Mouse (Mus musculus): ENCODE data around the gene Colgalt2.

The Colgalt2 gene

GRCm38 (mm10) chr1:152490842-152491241, 91.2 kb downstream of the Colgalt2 start:
- no peak for DNase-seq (ENCODE audit: low read depth, low spot score)

- DNase-seq (ENCODE audit: low read depth, low spot score): no peak
Measured at GRCm38 (mm10) chr1:152492258-152492657, 92.6 kb downstream of the Colgalt2 start.

- no peak for DNase-seq (ENCODE audit: low read depth, low spot score)
Measured at GRCm38 (mm10) chr1:152496831-152497230, 97.2 kb downstream of the Colgalt2 start.

- no peak for DNase-seq (ENCODE audit: low read depth, low spot score)
Measured at GRCm38 (mm10) chr1:152497581-152497980, 98.0 kb downstream of the Colgalt2 start.

GRCm38 (mm10) chr1:152499802-152500201, 100.2 kb downstream of the Colgalt2 start:
- no peak for DNase-seq (ENCODE audit: low read depth, low spot score)

GRCm38 (mm10) chr1:152506175-152506574, 106.5 kb downstream of the Colgalt2 start:
- DNase-seq (ENCODE audit: low read depth, low spot score): no peak

GRCm38 (mm10) chr1:152506726-152507125, 107.1 kb downstream of the Colgalt2 start:
- DNase-seq (ENCODE audit: low read depth, low spot score): no peak

- no peak for DNase-seq (ENCODE audit: low read depth, low spot score)
Measured at GRCm38 (mm10) chr1:152508481-152509220, 109.0 kb downstream of the Colgalt2 start.

GRCm38 (mm10) chr1:152511237-152511636, 111.6 kb downstream of the Colgalt2 start:
- DNase-seq (ENCODE audit: low read depth, low spot score): no peak

- no peak for DNase-seq (ENCODE audit: low read depth, low spot score)
Measured at GRCm38 (mm10) chr1:152514256-152514655, 114.6 kb downstream of the Colgalt2 start.

GRCm38 (mm10) chr1:152517057-152517570, 117.5 kb downstream of the Colgalt2 start:
- DNase-seq (ENCODE audit: low read depth, low spot score): no peak

- no peak for DNase-seq (ENCODE audit: low read depth, low spot score)
Measured at GRCm38 (mm10) chr1:152518971-152519370, 119.3 kb downstream of the Colgalt2 start.

- DNase-seq (ENCODE audit: low read depth, low spot score): no peak
Measured at GRCm38 (mm10) chr1:152520798-152521575, 121.4 kb downstream of the Colgalt2 start.

GRCm38 (mm10) chr1:152522226-152522625, 122.6 kb downstream of the Colgalt2 start:
- DNase-seq (ENCODE audit: low read depth, low spot score): no peak

- DNase-seq (ENCODE audit: low read depth, low spot score): no peak
Measured at GRCm38 (mm10) chr1:152523292-152523691, 123.7 kb downstream of the Colgalt2 start.

GRCm38 (mm10) chr1:152524098-152524892, 124.7 kb downstream of the Colgalt2 start:
- no peak for DNase-seq (ENCODE audit: low read depth, low spot score)

GRCm38 (mm10) chr1:152524987-152525648, 125.5 kb downstream of the Colgalt2 start:
- DNase-seq (ENCODE audit: low read depth, low spot score): peak; percentile 67

- no peak for DNase-seq (ENCODE audit: low read depth, low spot score)
Measured at GRCm38 (mm10) chr1:152526154-152526553, 126.5 kb downstream of the Colgalt2 start.

GRCm38 (mm10) chr1:152528214-152528613, 128.6 kb downstream of the Colgalt2 start:
- no peak for DNase-seq (ENCODE audit: low read depth, low spot score)

- DNase-seq (ENCODE audit: low read depth, low spot score): no peak
Measured at GRCm38 (mm10) chr1:152528778-152529177, 129.1 kb downstream of the Colgalt2 start.

- no peak for DNase-seq (ENCODE audit: low read depth, low spot score)
Measured at GRCm38 (mm10) chr1:152531498-152531897, 131.9 kb downstream of the Colgalt2 start.
